Mouse (Mus musculus): ENCODE results near the gene Cbfa2t2.
A peak's percentile ranks its signal among the peaks of the same experiment; 100 is the strongest.

The Cbfa2t2 gene

GRCm38 (mm10) chr2:154565562-154565961, 129.3 kb downstream of the Cbfa2t2 start:
- DNase-seq (ENCODE audit: inconsistent age in 2 of 2, low spot score in 1 of 2), result no peak

GRCm38 (mm10) chr2:154566641-154567040, 130.4 kb downstream of the Cbfa2t2 start:
- DNase-seq (ENCODE audit: inconsistent age in 2 of 2, low spot score in 1 of 2), result no peak

GRCm38 (mm10) chr2:154567766-154568165, 131.5 kb downstream of the Cbfa2t2 start:
- DNase-seq (ENCODE audit: inconsistent age in 2 of 2, low spot score in 1 of 2), result peak in 1 of 2 experiments; percentile 40

GRCm38 (mm10) chr2:154568329-154569070, 132.2 kb downstream of the Cbfa2t2 start:
- peak; percentile 40 to 65 for DNase-seq (ENCODE audit: inconsistent age in 2 of 2, low spot score in 1 of 2)

GRCm38 (mm10) chr2:154569071-154569748, 132.9 kb downstream of the Cbfa2t2 start:
- DNase-seq (ENCODE audit: inconsistent age in 2 of 2, low spot score in 1 of 2), result peak; percentile 81 to 93

- peak; percentile 95 to 97 for DNase-seq (ENCODE audit: inconsistent age in 2 of 2, low spot score in 1 of 2)
Measured at GRCm38 (mm10) chr2:154569836-154570286, 133.6 kb downstream of the Cbfa2t2 start, which contains the start of gene E2f1. Gene E2f1 (minus strand): TSS chr2:154569892.

- DNase-seq (ENCODE audit: inconsistent age in 2 of 2, low spot score in 1 of 2), result peak in 1 of 2 experiments; percentile 37
Measured at GRCm38 (mm10) chr2:154570666-154571065, 134.4 kb downstream of the Cbfa2t2 start.

GRCm38 (mm10) chr2:154571266-154571665, 135.0 kb downstream of the Cbfa2t2 start:
- no peak for DNase-seq (ENCODE audit: inconsistent age in 2 of 2, low spot score in 1 of 2)

- no peak for DNase-seq (ENCODE audit: inconsistent age in 2 of 2, low spot score in 1 of 2)
Measured at GRCm38 (mm10) chr2:154571976-154572375, 135.7 kb downstream of the Cbfa2t2 start.

GRCm38 (mm10) chr2:154572996-154573395, 136.7 kb downstream of the Cbfa2t2 start:
- DNase-seq (ENCODE audit: inconsistent age in 2 of 2, low spot score in 1 of 2), result no peak

GRCm38 (mm10) chr2:154574271-154574670, 138.0 kb downstream of the Cbfa2t2 start:
- DNase-seq (ENCODE audit: inconsistent age in 2 of 2, low spot score in 1 of 2), result no peak

- DNase-seq (ENCODE audit: inconsistent age in 2 of 2, low spot score in 1 of 2), result no peak
Measured at GRCm38 (mm10) chr2:154576876-154577743, 140.8 kb downstream of the Cbfa2t2 start.

- DNase-seq (ENCODE audit: inconsistent age in 2 of 2, low spot score in 1 of 2), result no peak
Measured at GRCm38 (mm10) chr2:154577744-154578067, 141.4 kb downstream of the Cbfa2t2 start.

- peak in 1 of 2 experiments; percentile 62 for DNase-seq (ENCODE audit: inconsistent age in 2 of 2, low spot score in 1 of 2)
Measured at GRCm38 (mm10) chr2:154580586-154580985, 144.3 kb downstream of the Cbfa2t2 start.

GRCm38 (mm10) chr2:154581421-154581820, 145.1 kb downstream of the Cbfa2t2 start:
- DNase-seq (ENCODE audit: inconsistent age in 2 of 2, low spot score in 1 of 2), result no peak

- DNase-seq (ENCODE audit: inconsistent age in 2 of 2, low spot score in 1 of 2), result peak in 1 of 2 experiments; percentile 39
Measured at GRCm38 (mm10) chr2:154583906-154584872, 147.9 kb downstream of the Cbfa2t2 start.

GRCm38 (mm10) chr2:154584931-154585601, 148.8 kb downstream of the Cbfa2t2 start:
- no peak for DNase-seq (ENCODE audit: inconsistent age in 2 of 2, low spot score in 1 of 2)

GRCm38 (mm10) chr2:154586405-154586804, 150.1 kb downstream of the Cbfa2t2 start:
- peak in 1 of 2 experiments; percentile 63 for DNase-seq (ENCODE audit: inconsistent age in 2 of 2, low spot score in 1 of 2)
